Comparison of ENCODE assay signal across 11 mouse cellular contexts in the genomic region with DNA sequence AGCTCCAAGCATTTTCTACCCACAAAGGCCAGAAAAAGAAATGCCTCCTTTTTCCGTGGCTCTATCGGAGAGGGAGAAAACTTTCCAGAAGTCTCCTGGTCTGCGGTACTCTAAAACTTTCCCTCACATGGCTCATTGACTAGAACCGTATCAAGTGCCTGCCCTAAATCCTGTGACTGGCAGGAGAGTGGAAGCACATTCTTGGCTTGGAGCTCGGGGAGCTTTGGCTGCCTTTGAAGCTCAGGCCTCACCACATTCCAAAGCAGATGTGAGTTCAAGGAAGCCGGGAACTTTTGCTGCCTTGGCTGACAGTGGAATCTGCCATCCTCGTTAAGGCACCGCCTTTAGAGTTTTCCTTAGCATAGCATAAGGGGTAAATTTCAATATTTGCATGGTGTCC.
A peak's percentile ranks its signal among the peaks of the same experiment; 100 is the strongest.
DNase-seq lines count a peak whose midpoint lies in the region; ATAC-seq lines count a peak whose summit lies in the region.
"Had no signal": no experiment of that assay in that cellular context is flagged by ENCODE, and none has a peak within 500 bp of the region (broad histone marks: within the 10 kb centered on the region; RNA-seq: fewer than 3 reads in every experiment).

No protein-coding gene starts in this region.

- no peak overlapping the region for H3K4me3 ChIP-seq in embryonic facial prominence, embryonic 13.5 days
- H3K4me3 ChIP-seq in heart, embryonic 14.5 days (ENCODE audit: control insufficient read depth in 1 of 2, insufficient read depth in 1 of 2, low read depth in 1 of 2, low read length in 2 of 2): no peak overlapping the region

- intact Hi-C loops in left cerebral cortex, postnatal 10 days (cut with DNase I): no loop called here

- no peak overlapping the region for H3K9ac ChIP-seq in embryonic facial prominence, embryonic 13.5 days
- no peak overlapping the region for H3K9ac ChIP-seq in heart, embryonic 14.5 days (ENCODE audit: low read length)

- peak overlapping the region; percentile 3; the same call in 1 of the 2 replicates for H3K27ac ChIP-seq in embryonic facial prominence, embryonic 13.5 days
- peak overlapping the region; percentile 15 to 25 for H3K27ac ChIP-seq in heart, embryonic 14.5 days (replicated peaks in 1 of 2; ENCODE audit: control insufficient read depth in 1 of 2, insufficient read depth in 1 of 2, low read depth in 2 of 2, low read length in 2 of 2)

- WGBS in embryonic facial prominence, embryonic 13.5 days: 21% methylated on average over 8 of the region's 8 CpGs
- 16% methylated on average over 8 of the region's 8 CpGs for WGBS in heart, embryonic 14.5 days

- H3K27me3 ChIP-seq in embryonic facial prominence, embryonic 13.5 days: no peaks in the 10 kb centered on the region
- H3K27me3 ChIP-seq in heart, embryonic 14.5 days (ENCODE audit: control insufficient read depth, insufficient read depth, low read length): no peaks in the 10 kb centered on the region
- H3K27me3 ChIP-seq: CH12.LX had no signal

- peak; percentile 12 for DNase-seq in kidney, postnatal 10 days
- no peak for DNase-seq in kidney, adult 18-20 months
- peak; percentile 56 for DNase-seq in lung, postnatal 36 days
- no peak for DNase-seq in left cerebral cortex, postnatal 10 days (ENCODE audit: extremely low spot score in 1 of 2, low spot score in 2 of 2)
- DNase-seq in left cerebral cortex, adult 11 months (ENCODE audit: low spot score): no peak
- no peak for DNase-seq in urinary bladder, postnatal 4 days (ENCODE audit: low spot score in 2 of 2)
- DNase-seq: thymus, postnatal 25 days had no signal

- no peak for ATAC-seq in embryonic facial prominence, embryonic 13.5 days (ENCODE audit: insufficient number of reproducible peaks, insufficient read depth, low FRiP score, low TSS enrichment, low read depth)
- 0 out of 2 replicates have a peak, but pooled peaks have one; percentile 50 for ATAC-seq in heart, embryonic 14.5 days (ENCODE audit: insufficient number of reproducible peaks, insufficient read depth, low FRiP score, low read depth)
- ATAC-seq: forebrain, embryonic 14.5 days had no signal

- peaks cover 18% of the 10 kb centered on the region for H3K4me1 ChIP-seq in embryonic facial prominence, embryonic 13.5 days
- H3K4me1 ChIP-seq in heart, embryonic 14.5 days (ENCODE audit: control insufficient read depth in 2 of 2, insufficient read depth in 2 of 2, low read length in 2 of 2): peaks cover 12 to 19% of the 10 kb centered on the region in 2 experiments

- no peak overlapping the region for H3K4me2 ChIP-seq in embryonic facial prominence, embryonic 13.5 days
- H3K4me2 ChIP-seq in heart, embryonic 14.5 days (ENCODE audit: low read length): no peak overlapping the region

- H3K9me3 ChIP-seq in embryonic facial prominence, embryonic 13.5 days: no peaks in the 10 kb centered on the region
- no peaks in the 10 kb centered on the region for H3K9me3 ChIP-seq in heart, embryonic 14.5 days (ENCODE audit: control insufficient read depth, low read length)

- H3K36me3 ChIP-seq in embryonic facial prominence, embryonic 13.5 days: no peaks in the 10 kb centered on the region
- H3K36me3 ChIP-seq in heart, embryonic 14.5 days (ENCODE audit: control insufficient read depth, insufficient read depth, low read length): no peaks in the 10 kb centered on the region

Comparison
In these comparisons a context has a peak if more than half of its experiments do, and no peak if none do; other contexts are left out.
1. DNase-seq: peak in kidney, postnatal 10 days (single experiment) and lung, postnatal 36 days (single experiment); none in kidney, adult 18-20 months (single experiment), left cerebral cortex, postnatal 10 days (0 of 2), left cerebral cortex, adult 11 months (single experiment) and urinary bladder, postnatal 4 days (0 of 2).